Mouse (Mus musculus): ENCODE measurements around the gene Dld.

The Dld gene

DNA sequence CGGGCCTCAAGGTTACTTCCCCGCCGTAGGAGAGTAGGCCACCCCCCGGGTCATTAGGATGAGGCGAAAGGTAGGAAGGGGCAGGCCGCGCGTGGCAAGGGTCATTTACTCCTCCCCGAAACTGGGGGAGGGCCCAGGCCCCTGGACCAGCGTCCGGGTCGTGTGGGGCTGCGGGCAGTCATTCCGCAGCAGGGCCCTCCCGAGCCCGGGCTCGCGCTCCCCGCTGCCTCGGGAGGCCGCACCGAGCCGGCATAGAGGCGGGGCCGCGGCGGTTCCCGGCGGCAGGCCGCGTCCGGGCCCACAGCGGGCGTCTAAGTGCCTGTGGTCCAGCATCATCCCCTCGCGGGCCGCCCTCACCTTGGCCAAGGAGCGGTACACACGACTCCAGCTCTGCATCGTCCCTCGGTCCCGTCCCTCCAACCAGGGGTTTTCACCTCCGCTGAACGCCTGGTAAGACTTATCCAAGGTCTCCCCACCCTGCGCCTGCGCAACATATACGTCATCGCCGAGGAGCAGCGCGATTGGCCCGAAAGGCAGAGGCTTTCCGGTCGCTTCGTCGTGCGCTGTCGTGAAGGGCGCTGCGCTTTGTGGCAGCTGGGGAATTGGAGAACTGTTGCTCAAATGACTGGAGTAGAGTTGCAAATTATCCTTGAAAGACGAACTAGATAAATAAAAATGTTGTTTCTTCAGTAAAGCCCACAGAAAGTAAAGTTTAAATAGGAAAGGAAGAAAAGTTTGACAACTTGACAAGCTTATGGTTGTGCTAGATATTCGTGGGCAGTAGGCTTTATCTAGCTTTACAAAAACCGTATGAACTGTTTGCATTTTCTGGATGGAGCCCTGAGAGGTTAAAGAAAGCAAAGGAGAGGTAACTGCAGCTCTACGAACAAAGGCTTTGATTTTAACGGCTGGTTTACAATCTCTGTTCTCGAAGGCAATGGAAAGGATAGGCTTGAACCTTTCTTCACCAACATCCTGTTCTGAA, at the start of gene Dld:
TSS of gene Dld (minus strand) at position 510 of the 985 bp plus-strand sequence.
- peak; percentile 96 for DNase-seq (ENCODE audit: low spot score)

DNA sequence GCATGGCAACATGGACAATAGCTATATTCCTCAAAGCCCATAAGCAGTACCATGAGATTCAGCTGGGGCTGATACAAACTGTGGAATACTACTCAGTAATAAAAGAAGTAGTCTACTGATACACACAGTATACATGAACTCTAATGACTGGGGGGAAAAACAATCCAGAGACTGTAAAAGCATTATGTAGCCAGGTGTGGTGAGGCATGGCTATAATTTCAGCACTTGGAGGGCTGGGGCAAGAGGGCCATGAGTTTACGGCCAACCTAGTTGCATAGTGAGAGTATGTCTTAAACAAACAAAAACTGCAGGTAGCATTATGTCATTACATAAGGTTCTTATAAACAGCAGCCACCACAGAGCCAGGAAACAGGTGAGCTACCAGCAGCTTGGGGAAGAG, 49.6 kb upstream of the Dld start:
- no peak for DNase-seq (ENCODE audit: low spot score)

DNA sequence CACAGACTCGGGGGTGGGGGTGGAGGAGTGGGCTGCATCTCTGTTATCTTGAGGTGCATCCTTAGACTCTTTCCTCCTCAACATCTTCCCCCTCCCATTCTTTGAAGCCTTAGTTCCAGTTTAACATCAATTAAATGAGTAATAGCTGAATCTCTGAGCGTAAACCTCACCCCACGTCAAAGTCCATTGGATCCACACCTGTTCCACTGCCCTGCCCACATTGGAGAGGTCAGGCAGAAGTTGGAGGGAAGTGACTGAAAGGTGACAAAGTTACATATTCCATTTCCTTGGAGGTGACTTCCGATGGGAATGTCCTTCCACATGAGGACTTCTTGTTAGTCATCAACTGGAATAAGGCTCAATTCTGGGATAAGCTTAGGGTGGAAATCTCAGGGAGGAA, 46.5 kb upstream of the Dld start:
- no peak for DNase-seq (ENCODE audit: low spot score)

- DNase-seq (ENCODE audit: low spot score), result no peak
These were observed 44.6 kb upstream of the Dld start for GRCm38 (mm10) chr12:31395895-31396294.

DNA sequence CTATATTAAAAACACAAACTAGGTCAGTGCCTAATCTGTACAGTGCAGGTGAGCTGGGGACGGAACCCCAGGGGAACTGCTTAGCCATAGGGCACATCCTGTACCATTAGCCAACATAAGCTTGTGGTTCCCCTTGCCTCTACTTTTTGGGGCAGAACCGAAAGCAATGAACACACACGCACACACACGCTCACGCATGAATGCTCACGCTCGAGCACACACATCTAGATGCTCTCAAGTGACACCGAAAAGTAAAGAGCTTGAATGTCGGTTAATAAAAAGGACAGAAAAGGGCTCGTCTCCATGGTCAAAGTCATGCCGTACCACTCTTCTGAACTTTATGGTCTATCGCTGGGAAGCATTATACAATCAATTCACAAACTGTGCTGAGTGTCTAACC, 40.4 kb upstream of the Dld start:
- no peak for DNase-seq (ENCODE audit: low spot score)

GRCm38 (mm10) chr12:31390571-31390970, 39.3 kb upstream of the Dld start, which contains the start of gene Slc26a3:
TSS of gene Slc26a3 (plus strand) at chr12:31390871.
- DNase-seq (ENCODE audit: low spot score), result no peak

DNA sequence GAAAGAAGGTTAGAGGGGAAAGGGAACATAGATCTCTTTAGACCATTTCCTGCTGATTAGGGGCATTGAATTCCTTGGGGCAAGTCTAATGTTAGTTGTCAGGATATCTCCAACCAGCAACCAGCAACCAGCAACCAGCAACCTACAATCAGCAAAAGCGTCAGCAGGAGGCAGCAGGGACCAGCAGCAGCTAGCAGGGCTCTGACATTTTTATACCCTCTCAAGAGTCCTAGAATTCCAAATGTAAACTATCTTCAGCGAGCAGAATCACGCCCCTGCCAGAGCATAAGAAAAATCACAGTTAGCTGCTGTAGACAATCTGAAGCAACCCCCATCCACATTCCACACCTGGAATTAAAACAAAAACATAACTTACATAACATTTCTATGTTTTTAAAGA, 36.0 kb upstream of the Dld start:
- DNase-seq (ENCODE audit: low spot score), result no peak

- no peak for DNase-seq (ENCODE audit: low spot score)
These were observed 31.2 kb upstream of the Dld start for GRCm38 (mm10) chr12:31382451-31382850.

DNA sequence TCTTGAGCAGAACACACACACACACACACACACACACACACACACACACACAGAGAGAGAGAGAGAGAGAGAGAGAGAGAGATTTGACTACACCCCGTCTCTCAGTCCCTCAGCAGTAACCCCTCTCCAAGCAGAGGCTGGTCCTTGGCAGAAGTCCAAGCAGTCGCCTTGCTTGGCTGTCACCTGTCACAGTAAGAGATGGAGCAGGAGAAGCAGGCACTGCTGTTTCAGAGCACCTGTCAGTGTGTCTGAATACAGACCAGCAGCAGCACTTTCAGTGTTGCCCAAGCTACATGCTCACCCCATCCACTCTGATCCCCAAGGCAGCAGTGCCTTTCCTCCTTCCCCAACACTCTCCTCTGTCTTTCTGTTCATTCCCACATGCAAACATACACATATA, 29.6 kb upstream of the Dld start:
- no peak for DNase-seq (ENCODE audit: low spot score)

GRCm38 (mm10) chr12:31377241-31377640, 26.0 kb upstream of the Dld start:
- no peak for DNase-seq (ENCODE audit: low spot score)

DNA sequence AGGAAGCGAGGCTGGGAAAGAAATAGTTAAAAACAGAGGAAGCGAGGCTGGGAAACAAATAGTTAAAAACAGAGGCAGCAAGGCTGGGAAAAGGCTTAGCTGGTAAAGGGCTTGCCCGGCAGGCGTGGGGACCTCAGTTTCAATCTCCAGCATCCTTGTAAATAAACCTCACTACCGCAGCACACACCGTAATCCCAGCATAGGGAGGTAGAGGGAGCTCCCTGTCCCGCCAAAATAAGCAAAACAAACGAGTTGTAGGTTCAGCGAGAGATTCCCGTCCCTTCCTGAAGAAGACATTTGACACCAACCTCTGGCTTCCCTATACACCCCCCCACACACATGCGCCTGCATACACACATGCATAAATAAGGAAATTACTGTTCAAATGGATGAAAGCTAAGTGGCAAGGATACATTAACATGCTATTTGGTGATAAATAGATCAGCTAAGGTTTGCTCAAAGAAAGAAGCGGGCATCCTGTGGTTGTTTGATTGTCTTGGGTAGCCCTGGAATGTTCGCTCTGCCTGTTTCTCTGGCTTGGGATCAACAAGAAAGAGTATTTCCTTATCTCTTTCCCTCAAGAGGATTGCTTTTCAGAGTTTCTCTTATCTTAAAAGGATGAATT, 25.2 kb upstream of the Dld start:
- DNase-seq (ENCODE audit: low spot score), result peak; percentile 40

GRCm38 (mm10) chr12:31375283-31375615, 24.0 kb upstream of the Dld start:
- DNase-seq (ENCODE audit: low spot score), result no peak

DNA sequence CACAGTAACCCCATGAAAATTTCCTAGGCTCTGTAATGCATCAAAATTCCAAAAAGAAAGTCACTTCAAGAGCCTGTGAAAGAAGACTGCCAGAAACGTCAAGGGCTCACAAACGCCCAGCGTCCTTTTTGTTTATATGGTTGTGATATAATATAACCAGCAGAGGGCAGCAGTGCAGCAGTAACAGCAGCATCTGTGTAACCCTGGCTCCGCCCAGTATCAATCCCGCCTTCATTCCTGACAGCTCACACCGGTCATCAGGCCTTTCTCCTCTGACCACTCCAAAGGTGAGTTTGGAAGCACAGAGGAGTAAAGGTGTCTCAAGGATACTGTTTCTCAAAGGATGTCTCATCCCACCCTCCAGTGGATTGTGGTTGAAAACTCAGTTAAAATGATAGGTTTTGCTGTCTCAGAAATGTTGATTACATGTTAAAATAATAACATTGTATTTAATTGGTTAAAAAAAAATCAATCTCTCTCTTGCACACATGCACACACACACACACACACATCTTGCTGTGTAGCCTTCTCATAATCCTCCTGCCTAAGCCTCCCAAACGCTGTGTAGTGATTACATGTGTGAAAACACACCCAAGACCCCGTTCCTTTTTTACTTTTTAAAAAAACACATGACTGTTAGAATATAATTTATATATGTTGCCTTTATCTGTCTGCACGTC, 23.5 kb upstream of the Dld start:
- DNase-seq (ENCODE audit: low spot score), result peak; percentile 92

DNA sequence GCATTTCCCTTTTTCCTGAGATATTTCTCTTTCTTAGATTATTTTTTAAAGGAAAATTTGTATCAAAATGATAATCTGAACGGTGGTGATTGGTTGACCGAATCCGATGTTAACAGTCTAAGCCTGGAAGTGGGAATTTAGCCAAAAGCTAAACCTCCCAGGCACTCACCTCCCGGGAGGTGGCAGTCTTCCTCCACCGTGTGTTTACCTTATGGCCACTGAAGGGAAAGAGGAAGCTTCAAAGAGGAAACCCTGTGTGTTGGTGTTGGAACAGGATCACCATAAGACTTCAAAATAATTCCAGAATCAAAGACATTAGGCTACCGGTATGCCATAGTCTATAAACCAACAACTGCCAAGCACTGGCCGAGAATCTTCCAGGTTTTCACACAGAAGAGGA, 18.4 kb upstream of the Dld start:
- DNase-seq (ENCODE audit: low spot score), result no peak

- peak; percentile 21 for DNase-seq (ENCODE audit: low spot score)
These were observed 17.9 kb upstream of the Dld start for GRCm38 (mm10) chr12:31369118-31369517.

DNA sequence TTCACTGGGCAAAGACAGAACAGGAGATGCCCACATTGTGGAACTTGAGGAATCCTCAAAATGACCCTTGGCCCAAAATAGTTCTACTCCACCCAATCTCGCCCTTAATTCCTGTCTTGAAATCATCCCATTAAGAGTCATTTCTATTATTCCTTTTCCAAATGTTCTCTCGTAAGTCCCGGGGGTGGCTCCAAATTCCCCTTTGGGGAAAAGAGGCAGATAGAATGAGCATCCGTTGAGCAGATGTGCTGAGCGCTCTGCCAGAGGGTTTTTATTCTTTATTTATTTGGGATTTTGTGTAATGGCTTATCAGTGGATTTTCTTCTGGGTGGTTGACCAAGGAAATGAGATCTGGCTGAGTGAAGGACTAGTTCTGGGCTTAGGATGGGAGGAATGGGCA, 16.5 kb upstream of the Dld start:
- no peak for DNase-seq (ENCODE audit: low spot score)

GRCm38 (mm10) chr12:31366428-31366827, 15.2 kb upstream of the Dld start:
- no peak for DNase-seq (ENCODE audit: low spot score)

DNA sequence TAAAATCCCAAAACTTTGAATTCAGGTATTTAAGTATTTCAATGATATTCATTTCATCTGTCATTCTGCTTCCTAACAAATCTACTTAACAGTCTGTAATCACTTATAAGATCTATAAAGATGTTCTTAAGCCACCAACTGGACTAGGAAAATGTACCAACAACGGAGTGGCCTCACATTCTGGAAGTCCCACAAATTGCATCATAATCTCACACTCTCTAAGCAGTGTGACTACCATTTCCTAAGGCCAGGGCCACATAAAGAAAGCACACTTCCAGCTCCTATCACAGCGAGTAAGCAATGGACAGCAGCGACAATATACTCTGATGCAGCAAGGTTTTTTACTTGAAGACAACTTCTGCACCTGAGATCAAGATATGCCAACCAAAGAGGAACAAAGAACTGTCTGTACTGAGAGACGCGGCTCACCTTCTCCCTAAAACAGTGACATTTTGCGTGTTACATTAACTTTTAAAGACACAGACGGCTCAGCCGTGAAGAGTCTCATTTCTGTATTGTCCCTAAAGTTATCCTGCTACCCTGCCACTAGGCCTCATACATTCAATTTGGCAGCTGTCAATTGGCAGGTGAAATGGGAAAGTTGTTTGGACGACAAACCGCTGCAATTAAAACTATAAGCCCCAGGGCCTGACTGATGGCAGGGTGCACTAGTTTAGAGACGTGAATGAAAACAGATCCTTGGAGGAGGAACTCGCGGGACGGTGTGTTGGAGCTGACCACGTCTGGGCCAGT, 886 bp downstream of the Dld start:
- no peak for DNase-seq (ENCODE audit: low spot score)

DNA sequence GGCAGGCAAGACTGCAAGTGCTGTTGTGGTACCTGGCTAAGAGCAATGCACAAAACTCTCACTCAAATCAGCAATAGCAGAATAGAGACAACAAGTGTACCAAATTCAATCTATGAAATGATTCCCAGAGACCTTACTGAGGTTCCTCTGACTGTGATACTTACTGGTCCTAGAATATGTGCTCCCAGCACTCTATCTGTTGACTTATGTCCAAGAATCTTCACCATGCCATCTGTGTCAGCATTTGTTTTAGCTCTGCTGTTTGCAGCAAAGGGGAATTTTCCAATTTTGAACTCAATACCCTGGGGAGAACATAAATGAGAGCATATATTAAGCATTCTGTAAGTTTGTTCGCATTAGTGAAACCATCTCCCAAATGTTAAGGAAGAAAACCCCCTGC, 18.0 kb downstream of the Dld start:
- no peak for DNase-seq (ENCODE audit: low spot score)

GRCm38 (mm10) chr12:31327139-31327538, 24.1 kb downstream of the Dld start:
- no peak for DNase-seq (ENCODE audit: low spot score)

- no peak for DNase-seq (ENCODE audit: low spot score)
These were observed 28.0 kb downstream of the Dld start for GRCm38 (mm10) chr12:31323136-31323695.

DNA sequence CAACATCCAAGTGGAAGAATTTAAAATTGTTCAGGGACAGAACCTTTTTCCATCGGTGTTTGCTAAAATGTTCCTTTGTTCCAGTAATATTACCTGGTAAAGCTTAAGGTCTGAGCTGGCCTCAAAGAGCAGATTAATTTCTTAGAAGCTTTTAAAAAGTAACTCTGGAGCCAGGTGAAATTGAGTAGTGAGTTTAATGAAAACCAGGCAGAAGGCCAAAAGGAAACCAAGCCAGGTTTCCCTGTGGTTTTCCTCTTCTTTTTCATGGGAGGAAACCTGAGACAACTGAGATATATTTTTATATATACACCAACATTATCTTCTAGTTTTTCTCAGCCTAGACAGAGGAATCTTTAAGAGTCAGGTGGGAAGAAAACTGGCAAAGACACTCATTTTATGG, 29.7 kb downstream of the Dld start:
- DNase-seq (ENCODE audit: low spot score), result no peak

Measured in retina, embryonic 14.5 days (tissue).